Mouse (Mus musculus) CD4-positive helper T cell, adult 2 months (primary cell): ENCODE measurements around the gene Igdcc3.
A peak's percentile ranks its signal among the peaks of the same experiment; 100 is the strongest.

Source experiments
- DNase-seq: peaks from one replicate; pipeline ENCODE4 v3.0.0-alpha.2; 2012; ENCODE audit warnings: low read depth, missing footprints, low spot score

Gene Igdcc3

DNA sequence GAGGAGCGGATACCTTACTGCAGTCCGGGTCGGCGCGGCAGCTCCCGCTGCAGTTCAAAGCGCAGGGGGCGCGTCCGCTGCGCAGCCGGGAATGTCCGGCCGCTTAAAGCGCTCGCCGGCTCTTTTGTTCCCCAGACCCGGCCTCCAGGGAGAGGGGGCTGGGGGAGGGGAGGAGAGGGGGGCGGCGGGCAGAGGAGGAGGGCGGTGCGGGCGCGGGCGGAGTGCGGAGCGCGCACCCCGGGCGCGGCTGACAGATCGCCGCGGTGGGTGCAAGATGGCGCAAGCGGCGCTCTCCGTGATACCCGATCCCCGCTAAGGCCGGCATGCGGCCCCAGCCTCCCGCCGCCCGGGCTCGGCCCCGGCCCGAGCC, at the start of gene Igdcc3:
Gene Igdcc3 (plus strand): TSS at position 254 of the 370 bp plus-strand sequence.
- DNase-seq, result no peak

DNA sequence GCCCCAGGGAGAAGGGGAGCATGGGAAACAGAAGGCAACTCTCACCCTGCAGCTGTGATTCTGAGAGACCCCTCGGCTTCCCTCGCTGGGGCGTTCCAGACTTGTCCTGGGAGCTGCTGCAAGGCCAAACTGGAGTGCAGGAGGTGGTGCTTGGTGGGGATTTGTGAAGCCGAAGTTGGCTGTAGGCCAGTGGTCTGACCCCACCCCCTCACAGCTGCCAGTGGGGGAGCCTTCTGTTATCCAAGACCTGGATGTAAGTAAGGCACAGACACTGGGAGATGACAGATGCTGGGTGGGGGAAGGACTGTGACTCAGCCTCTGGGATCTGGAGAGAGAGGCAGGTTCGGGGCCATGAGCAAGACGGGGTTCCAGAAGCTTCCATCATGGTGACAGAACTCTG, 46.8 kb upstream of the Igdcc3 start:
- DNase-seq, result no peak

DNA sequence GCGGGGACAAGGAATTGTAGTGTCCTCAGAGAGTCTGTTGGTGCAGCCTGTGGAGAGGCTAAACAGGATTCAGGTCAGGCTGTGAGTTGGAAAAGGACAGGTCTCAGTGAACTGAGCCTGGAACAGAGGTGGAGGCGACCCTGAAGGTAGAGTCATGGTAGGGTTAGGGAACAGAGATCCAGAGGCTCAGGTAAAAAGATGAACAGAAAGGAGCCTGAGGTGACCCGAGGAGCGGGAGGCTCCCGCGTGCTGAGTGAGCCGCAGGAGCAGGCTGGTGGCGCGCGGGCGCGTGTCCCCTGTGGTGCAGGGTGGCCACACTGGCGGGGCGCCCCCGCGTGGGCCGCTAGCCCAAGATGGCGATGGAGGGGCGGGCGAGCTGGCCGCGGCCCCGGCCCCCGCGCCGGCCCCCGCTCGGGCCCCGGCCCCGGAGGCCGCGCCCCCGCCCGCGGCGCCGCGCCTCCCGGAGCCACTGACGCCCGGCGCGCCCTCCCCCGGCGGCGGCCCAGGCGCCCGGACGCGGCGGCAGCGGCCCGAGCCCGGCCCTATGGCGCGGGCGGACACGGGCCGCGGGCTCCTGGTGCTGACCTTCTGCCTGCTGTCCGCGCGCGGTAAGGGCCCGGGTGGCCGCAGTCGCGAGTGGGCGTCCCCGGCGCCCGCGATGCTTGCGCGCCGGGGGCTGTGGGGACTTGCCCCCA, 39.9 kb upstream of the Igdcc3 start, which contains the start of gene Igdcc4:
Gene Igdcc4 (plus strand): TSS at position 496 of the 695 bp plus-strand sequence.
- no peak for DNase-seq

DNA sequence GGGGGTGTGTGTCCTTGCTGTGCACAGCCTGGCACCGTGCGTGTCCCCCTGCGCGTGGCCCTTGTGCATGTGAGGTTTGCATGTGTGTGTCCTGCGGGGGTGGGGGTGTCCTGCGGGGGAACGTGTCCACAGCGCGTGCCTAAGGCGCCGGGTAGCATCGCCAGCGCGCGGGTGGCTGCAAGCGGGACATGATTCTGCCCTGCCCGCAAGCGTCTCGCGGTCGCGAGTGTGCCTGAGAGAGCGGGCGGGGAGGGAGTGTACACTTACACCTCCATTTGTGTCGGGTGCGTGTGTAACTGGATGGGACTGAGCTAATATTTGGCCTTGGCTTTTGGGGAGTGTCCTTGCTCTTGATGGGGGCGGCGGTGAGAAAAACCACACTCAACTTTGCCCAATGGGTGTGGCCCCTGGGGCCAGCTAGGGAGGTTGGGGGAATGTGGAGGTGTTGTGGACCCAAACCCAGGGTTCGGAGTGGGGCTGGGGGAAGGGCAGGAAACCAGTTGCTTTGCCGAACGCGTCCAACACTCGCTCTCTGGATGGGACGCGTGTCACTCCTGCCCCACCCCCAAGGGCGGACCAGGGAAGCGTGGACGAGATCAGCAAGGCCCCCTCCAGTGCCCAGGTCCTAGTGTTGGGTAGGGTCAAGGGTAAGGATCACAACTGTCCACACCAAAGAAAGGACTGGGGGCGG, 39.2 kb upstream of the Igdcc3 start:
- DNase-seq, result no peak

DNA sequence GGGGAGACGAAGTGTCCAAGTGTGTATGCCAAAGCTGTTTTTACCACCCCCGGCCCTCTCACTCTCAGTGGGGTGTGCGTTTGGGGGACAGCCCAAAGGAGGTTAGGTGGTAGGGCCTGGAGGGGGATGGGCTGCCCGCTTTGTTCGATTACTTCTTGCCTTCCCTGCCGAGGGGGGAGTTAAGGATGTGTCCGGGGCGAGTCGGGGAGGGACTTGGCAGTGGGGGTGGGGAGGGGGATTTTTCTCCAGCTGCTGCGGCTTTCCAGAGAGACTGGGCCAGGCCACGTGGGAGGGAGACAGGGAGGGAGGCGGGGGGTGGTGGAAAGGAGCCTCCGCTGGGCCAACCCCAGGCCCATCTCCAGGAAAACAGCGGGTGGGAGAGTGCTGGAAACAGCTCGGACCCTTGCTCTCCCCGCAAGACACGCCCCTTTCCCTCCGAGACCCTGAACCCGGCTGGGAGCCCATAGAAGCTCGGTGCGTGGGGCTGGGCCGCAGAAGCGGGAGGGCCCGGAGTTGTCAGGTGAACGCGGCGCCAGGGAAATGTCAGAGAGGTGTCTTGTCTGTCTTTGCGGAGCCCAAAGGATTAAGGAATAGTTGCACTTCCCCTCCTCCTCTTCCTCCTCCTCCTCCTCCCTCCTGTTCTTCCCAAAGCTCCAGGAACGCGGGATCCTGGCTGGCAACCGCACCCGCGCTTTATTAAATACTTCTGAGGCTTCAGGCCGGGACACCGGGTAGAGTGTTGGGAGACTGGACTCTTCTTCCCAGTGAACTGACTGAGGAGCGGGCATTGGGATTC, 38.4 kb upstream of the Igdcc3 start:
- no peak for DNase-seq

DNA sequence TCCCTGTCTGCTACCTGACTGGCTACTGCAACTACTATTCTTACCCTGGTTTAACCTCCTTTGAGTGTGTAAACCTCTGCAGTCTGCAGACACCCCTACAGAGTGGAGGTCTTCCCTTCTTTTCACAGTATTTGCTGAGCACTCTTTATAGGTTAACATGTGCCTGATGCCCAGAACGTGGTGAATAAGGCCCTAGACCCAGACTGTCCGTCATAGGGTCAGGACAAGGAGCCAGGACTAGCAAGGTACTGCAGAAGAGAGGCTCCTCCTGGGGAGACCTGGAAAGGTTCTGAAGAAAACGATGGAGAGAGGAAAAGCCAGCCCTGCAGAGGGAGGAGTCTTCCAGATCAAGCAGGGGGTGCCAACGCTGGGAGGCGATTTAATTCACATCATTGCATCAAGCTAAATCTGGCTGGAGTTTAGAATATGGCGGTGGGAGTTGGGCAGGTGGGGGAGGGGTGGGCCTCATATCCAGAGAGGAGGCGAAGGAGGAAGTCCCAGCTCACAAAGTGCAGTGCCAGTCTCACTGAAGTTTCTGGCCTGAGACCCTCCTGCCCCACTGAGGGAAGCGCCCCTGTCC, 37.7 kb upstream of the Igdcc3 start:
- DNase-seq, result no peak

DNA sequence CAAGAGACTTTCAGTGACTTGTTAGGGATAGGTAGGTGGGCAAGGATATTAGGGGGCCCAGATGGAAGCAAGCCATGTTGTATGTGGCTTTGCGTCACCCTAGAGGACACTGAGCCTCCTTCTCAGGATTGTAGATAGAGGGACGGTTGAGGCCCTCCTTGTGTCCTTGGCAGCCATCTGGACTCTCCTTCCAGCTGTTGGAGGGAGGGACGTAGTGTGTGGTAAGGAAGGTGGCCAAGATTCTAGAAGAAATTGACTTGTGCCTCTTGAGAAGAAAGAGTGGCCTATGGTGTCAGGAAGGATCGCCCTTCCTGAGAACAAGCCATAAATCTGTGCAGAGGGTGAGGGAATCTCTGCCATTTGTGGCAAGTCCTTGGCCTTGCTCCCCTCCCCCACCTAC, 34.2 kb upstream of the Igdcc3 start:
- DNase-seq, result no peak

DNA sequence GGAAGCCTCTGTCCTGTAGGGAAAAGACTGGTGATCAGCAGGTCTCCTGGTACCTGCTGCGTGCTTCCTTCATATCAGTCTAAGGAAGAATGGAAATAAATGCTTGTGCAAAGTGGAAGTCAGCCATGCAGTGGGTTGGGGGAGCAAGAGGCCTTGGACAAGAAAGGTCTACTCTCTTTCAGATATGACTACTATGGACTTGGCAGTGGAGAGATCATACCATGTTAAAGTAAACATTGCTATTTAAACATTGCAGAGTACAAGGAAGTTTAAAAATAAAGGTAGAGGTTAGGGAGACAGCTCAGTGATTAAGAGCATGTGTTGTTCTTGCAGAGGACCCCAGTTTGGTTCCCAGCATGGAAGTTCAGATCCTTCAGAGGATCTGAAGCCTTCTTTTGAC, 33.1 kb upstream of the Igdcc3 start:
- DNase-seq, result no peak

DNA sequence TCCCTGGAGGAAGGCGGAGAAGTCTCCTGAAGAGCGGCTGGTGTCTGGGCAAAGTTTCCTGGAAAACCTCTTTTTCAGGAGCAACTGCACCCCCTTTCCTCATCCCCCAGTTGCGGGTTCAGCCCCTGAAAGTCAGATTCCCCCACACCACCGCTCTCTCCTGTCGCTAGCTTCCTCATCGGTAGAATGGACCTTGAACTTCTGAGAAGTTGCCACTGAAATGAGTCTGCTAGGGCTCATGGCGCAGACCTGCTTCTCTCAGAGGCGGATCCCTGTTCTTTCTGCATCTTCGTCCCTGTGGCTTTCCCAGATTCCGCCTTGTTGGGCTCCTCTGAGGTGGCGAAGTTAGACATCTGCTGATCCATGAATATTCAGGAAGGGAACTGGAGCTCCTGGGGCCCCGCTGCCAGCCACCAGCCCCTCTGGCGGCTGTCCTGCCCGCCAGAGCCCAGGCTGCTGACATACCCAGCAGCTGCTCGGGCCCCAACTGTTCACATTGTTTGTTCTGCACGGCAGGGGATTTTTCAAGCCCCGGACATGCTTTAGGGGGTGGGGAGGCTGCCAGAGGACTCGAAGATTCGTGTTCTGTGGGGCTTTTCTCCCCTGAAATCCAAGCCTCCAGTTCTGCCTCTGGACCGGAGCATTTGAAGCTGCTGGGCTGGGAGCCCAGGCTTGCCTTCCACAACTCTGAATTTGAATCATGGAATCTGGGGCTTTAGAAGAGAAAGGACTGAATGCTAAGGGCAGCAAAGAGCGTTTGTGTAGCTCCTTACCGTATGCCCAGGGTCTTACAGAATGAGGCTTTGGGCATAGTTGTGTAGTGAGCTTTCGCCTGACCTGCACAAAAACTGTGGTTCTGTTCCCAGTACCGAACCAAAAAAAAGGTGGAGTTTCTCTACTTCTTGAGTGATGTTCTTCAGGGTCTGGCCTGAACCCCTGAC, 31.6 kb upstream of the Igdcc3 start:
- DNase-seq, result no peak

DNA sequence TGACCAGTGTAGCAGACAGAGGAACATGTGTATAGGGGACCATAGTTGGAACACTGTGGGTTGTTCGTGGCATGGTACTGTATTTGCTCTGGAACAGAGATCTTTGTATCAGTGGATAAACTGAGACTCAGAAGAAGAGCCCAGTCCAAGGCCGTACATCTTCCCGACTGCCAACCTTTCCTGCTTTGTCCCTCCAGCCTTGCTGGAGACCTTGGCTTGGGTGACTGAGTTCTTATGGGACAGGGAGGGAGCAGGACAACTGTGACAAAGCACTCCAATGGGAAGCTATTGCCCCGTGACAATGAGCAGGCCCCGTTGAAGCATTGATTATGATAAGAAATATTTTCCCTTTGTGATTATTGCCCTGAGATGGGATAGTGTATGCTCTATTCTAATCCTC, 29.3 kb upstream of the Igdcc3 start:
- no peak for DNase-seq

DNA sequence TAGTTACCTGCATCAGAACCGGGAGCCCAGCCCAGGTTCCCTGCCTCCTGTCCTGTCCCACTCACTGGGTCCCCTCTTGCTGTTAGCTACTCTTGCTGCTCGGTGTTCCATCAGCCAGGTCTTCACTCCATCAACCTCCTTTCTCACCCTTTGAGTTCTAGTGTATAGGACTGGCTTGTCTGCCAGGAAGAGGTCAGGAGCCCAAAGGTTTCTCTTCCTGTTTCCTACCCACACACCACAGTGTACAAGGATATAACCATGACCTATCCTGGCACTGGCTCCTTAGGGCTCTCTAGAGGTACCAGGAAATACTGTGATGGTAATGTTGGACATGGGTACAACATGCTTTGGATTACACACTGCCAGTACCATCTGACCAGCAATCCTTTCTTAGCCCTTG, 27.3 kb upstream of the Igdcc3 start:
- no peak for DNase-seq

DNA sequence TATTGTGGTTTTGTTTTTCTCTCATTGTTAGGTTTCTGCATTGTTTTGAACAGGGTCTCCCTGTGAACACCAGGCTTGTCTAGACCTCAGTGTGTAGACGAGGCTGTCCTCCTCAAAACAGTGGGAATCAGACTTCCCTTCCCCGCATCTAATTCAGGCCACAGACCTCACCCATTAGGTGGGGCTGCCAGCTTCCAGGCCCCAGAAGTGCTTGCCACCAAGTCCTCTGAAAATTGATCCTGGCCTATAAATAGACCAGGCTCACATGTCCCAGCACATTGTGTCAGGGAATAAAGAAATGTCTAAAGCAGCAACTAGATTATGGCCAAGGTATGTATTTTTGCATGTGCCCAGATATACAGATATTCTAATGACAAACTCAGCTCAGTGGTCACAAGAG, 25.1 kb upstream of the Igdcc3 start:
- no peak for DNase-seq

DNA sequence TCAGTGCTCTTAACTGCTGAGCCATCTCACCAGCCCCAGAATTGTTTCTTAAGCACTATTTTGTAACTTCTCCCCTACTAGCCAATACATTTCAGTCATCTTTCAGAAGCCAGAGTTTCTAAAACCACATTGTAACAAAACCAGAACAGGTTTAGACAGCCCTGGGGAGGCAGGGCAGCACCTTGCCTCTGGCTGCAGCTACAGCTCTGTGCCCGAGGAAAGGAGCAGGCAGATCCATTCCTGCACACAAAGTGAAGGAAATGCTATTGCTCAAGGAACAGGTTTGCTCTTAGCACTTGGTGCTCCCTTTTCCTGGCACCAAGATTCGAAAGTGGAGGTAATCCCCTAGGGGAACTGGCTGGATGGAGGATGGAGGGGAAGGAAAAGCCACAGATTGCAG, 23.5 kb upstream of the Igdcc3 start:
- DNase-seq, result no peak

DNA sequence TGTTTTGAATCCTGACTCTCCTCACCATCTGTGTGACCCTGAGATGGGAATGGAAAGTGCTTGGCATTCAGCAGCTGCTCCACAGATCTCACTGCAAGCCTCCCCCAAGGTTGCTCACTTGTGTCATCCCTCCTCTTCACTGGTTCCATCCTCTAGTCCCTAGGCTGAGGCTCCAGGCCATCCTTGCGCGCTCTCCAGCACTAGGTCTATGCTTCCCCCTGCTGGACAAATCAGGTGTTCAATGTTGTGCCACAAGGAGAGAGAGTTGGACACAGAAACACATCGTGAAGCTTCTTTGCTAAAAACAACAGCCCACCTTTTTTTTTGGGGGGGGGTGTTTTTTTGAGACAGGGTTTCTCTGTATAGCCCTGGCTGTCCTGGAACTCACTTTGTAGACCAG, 20.1 kb upstream of the Igdcc3 start:
- DNase-seq, result peak; percentile 39

DNA sequence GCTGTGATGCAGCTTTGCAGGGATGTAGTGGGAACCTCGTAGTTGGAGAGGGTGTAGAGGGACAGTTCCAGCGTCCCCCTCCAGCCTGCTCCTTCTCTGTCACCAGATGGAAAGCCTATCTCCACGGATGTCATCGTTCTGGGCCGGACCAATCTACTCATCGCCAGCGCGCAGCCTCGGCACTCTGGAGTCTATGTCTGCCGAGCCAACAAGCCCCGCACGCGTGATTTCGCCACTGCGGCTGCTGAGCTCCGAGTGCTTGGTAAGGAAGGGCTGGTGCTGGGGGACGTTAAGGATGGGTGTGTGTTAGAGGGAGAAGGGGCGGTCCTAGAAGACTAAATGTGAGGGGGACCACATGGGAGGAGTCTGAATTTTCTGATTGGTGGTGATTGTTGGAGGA, 18.4 kb upstream of the Igdcc3 start:
- no peak for DNase-seq

DNA sequence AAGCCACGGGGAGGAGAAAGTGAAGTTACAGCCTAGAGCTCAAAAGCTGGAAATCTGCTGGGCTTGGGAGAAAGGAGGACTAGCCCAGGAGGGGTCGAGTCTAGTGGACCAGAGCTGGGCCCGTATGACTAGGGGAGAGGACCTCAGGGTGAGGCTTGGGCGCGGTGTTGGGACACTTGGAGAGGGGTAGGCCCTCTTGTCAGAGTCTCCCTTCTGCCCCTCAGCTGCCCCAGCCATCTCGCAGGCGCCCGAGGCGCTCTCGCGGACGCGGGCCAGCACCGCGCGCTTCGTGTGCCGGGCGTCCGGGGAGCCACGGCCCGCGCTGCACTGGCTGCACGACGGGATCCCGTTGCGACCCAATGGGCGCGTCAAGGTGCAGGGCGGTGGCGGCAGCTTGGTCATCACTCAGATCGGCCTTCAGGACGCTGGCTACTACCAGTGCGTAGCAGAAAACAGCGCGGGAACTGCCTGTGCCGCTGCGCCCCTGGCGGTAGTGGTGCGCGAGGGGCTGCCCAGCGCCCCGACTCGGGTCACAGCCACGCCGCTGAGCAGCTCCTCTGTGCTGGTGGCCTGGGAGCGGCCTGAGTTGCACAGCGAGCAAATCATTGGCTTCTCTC, 17.3 kb upstream of the Igdcc3 start:
- no peak for DNase-seq

DNA sequence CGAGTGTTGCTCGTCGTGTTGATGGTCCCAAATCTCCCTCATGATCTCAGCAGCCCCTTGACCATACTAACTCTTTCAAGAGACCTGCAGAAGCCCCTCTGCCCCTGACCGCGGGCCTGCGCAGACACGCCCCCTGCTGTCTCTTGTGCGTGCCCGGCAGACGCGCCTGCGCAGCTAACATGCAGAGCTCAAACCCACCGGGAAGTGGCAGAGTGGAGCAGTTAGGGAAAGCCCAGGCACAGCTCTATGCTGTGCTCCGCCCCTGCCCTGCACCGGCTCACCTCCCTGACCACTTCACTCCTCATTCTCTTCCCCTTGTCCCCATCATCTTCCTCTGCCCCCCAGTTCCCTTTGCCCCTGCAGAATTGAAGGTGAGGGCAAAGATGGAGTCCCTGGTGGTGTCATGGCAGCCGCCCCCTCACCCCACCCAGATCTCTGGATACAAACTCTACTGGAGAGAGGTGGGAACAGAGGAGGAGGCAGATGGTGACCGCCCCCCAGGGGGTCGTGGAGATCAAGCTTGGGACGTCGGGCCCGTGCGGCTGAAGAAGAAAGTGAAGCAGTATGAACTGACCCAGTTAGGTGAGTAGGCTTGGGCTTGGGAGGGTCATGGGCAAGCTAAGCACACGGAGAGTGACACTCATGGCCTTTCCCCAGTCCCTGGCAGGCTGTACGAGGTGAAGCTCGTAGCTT, 12.7 kb upstream of the Igdcc3 start:
- DNase-seq, result peak; percentile 23

DNA sequence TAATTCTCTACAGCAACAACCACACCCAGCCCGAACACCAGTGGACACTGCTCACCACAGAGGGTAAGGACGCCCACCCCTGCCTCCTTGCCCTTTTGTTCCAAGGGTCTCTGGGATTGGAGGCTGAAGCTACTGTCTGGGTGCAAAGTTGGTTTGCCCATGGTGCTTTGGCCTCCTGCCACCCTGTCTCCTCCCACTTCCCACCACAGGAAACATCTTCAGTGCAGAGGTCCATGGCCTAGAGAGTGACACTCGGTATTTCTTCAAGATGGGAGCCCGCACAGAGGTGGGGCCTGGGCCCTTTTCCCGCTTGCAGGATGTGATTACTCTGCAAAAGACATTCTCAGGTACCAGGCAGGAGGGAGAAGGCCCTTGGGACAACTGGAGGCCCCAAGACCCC, 9.3 kb upstream of the Igdcc3 start:
- DNase-seq, result no peak

DNA sequence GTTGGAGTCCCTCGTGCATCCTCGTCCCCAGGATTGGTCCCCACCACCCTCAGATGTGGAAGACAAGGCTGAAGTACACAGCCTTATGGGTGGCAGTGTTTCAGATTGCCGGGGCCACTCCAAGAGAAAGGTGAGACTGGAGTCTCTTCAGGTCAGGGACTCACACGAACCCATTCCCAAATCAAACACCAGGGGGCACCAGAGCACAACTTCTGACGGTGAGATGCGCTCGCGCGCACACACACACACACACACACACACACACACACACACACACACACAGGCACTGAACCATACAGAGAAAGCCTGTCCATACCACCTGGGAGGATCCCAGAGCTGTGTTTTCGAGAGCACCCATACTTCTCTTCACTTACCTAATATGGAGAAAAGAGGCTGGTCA, 7.2 kb upstream of the Igdcc3 start:
- peak; percentile 79 for DNase-seq

DNA sequence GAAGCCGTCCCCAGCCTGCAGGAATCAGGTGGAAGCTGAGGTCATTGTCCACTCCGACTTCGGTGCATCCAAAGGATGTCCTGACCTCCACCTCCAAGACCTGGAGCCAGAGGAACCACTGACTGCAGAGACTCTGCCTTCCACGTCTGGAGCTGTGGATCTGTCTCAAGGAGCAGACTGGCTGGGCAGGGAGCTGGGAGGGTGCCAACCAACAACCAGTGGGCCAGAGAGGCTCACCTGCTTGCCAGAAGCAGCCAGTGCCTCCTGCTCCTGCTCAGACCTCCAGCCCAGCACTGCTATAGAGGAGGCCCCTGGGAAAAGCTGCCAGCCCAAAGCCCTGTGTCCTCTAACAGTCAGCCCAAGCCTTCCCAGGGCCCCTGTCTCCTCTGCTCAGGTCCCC, 5.9 kb upstream of the Igdcc3 start:
- no peak for DNase-seq
